Mouse (Mus musculus) stomach, postnatal 0 days (tissue): ENCODE data around the gene Kazn.

ENCODE experiments used
- CTCF ChIP-seq: IDR thresholded peaks from 2 replicates; pipeline ENCODE4 v1.5.1; 2016; ENCODE audit warnings: antibody characterized with exemption, low read depth, mild to moderate bottlenecking, moderate library complexity
- EP300 ChIP-seq: optimal IDR thresholded peaks from 2 replicates; pipeline ENCODE3; 2016; ENCODE audit warnings: antibody characterized with exemption

DNA sequence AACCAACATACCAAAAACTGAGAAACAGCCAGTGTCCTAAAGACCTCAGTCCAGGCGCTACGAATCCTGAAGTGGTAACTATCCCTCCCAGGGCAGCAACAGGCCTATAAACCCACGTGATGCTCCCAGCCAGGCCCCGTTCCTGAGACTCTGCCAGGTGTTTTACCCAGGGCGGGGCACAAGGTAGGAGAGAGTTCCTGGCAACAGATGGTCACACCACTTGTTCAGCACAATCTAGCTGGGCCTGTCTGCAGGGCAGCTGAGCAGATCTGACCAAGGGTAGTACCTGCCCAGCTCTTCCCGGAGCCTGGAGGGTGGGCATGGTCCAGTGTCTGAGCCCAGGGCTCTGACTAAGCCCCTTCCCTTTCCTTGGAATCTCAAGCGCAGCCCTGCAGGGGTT lies 45.4 kb downstream of the Kazn start:
- TF ChIP-seq CTCF (no peak), EP300 (no peak)
